Mouse (Mus musculus): ENCODE results near the gene Mtfp1.
A peak's percentile ranks its signal among the peaks of the same experiment; 100 is the strongest.

Gene Mtfp1

GRCm38 (mm10) chr11:4080219-4080618 lies 15.0 kb downstream of the Mtfp1 start:
- peak in 1 of 2 experiments; percentile 33 for DNase-seq (ENCODE audit: low spot score in 2 of 2)

- no peak for DNase-seq (ENCODE audit: low spot score in 2 of 2)
Measured at GRCm38 (mm10) chr11:4078267-4078933, 16.8 kb downstream of the Mtfp1 start.

GRCm38 (mm10) chr11:4076633-4077032 lies 18.6 kb downstream of the Mtfp1 start:
- no peak for DNase-seq (ENCODE audit: low spot score in 2 of 2)

GRCm38 (mm10) chr11:4069664-4070063 lies 25.6 kb downstream of the Mtfp1 start:
- DNase-seq (ENCODE audit: low spot score in 2 of 2): peak in 1 of 2 experiments; percentile 25

- DNase-seq (ENCODE audit: low spot score in 2 of 2): no peak
Measured at GRCm38 (mm10) chr11:4064627-4065122, 30.6 kb downstream of the Mtfp1 start, which contains the start of gene Sec14l3. TSS of gene Sec14l3 (plus strand) at chr11:4064841.

DNA sequence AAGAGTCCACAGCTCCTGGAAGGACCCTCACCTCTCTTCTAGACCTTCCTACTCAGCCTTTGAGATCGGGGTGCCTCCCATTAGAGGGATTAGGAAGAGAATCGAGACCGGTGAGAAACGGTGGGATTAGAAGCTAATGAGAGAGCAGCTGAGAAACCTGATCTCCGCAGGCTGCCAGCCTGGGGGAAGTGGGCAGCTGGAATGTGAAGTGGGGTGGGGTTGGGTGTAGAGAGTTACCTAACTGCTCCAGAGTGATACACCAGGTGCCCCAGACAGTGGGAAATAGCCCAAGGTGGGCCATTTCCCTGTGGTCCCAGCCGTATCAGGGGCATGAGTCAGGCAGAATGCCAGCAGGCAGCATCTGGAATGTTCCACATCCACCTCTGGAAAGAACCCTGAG lies 32.3 kb downstream of the Mtfp1 start:
- DNase-seq (ENCODE audit: low spot score in 2 of 2): no peak

DNA sequence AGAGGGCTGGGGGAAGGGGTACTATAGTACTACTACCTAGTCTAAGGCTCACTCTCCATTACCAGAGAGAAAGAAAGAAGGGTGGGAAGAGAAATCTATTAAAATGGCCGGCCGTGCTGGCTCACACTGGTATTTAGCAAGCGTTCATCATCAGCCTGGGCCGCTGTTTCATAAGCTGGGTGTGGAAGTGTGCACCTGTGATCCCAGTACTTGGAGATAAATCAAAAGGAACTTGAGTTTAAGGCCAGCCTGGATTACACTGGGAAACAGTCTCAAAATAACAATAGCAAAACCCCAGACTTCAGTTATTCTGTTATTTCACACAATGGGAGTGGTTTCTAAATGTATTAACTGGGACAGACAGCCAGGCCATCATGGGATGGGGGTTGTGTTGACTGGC lies 32.7 kb downstream of the Mtfp1 start:
- DNase-seq (ENCODE audit: low spot score in 2 of 2): no peak

- DNase-seq (ENCODE audit: low spot score in 2 of 2): peak in 1 of 2 experiments; percentile 19
Measured at GRCm38 (mm10) chr11:4060866-4061575, 34.2 kb downstream of the Mtfp1 start.

DNA sequence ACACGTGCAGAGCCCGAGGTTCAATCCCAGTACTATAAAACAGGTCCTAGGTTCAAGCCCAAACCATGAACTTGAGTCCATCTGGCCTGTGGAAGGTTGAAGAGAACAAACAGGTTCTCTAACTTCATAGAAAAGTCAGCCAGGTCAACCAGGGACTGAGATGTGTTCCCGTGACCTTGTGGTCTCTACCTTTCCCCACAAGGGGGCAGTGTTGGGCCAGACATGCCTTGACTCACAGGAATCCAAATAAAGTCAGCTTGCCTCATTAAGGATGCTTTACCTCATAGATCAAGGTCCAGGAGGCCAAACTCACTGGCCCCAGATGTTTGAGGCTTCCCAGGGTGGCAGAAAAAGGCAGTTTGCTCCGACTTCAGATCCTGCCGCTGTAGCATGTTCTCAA lies 41.7 kb downstream of the Mtfp1 start:
- DNase-seq (ENCODE audit: low spot score in 2 of 2): peak; percentile 39 to 43

- DNase-seq (ENCODE audit: low spot score in 2 of 2): no peak
Measured at GRCm38 (mm10) chr11:4048438-4048837, 46.8 kb downstream of the Mtfp1 start.

DNA sequence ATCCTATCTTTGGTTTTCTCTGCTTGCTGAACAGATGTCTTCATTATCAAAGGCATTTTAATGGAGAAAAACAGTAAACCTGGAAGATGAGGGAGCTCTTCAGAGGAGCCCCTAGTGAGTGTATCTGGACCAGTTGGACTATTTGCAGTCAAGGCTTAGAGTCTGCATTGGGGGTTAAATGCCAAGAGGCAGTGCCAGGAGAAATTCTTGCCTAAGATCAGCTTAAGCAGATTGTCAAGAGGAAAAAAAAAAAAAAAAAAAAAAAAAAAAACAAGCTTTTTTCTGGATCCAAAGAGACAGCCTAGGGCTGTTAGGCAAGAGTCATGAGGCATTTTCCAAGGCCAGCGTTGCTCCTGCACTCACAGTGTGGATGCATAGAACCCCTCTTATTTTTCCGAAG lies 47.5 kb downstream of the Mtfp1 start:
- no peak for DNase-seq (ENCODE audit: low spot score in 2 of 2)

- no peak for DNase-seq (ENCODE audit: low spot score in 2 of 2)
Measured at GRCm38 (mm10) chr11:4046526-4046925, 48.7 kb downstream of the Mtfp1 start.

GRCm38 (mm10) chr11:4043081-4043480 lies 52.2 kb downstream of the Mtfp1 start:
- DNase-seq (ENCODE audit: low spot score in 2 of 2): no peak

Measured in right cerebral cortex, postnatal 36 days (tissue).